Mouse (Mus musculus) hindbrain, postnatal 0 days (tissue): ENCODE measurements around the gene Adgb. TPM values are rescaled to one million over a fixed set of nuclear protein-coding genes. Genes with fewer than 3 reads are reported as not detected.

Experiments
- ATAC-seq: fragments of 200-750 bp; cut with Nextera tagmentation; 2 replicates; pipeline ENCODE4 v1.8.0; 2017; ENCODE audit warnings: mild to moderate bottlenecking, moderate TSS enrichment, moderate library complexity
- DNase-seq: peaks from one replicate; pipeline ENCODE4 v3.0.0-alpha.2; 2015; ENCODE audit warnings: low spot score
- H3K27ac ChIP-seq: fragments of 300-500 bp; sonication (generic); 2 replicates; pipeline ENCODE4 v1.5.1; 2014; ENCODE audit warnings: mild to moderate bottlenecking
- H3K27me3 ChIP-seq: fragments of 300-500 bp; sonication (generic); 2 replicates; pipeline ENCODE4 v1.6.1; 2014; ENCODE audit warnings: low read length, mixed read lengths; ENCODE audit not compliant: insufficient read depth
- H3K36me3 ChIP-seq: fragments of 300-500 bp; sonication (generic); 2 replicates; pipeline ENCODE4 v1.6.1; 2014; ENCODE audit warnings: low read length, mixed read lengths; ENCODE audit not compliant: insufficient read depth
- H3K4me1 ChIP-seq: fragments of 300-500 bp; sonication (generic); 2 replicates; pipeline ENCODE4 v1.6.1; 2014; ENCODE audit warnings: antibody characterized with exemption, low read length, mixed read lengths; ENCODE audit not compliant: insufficient read depth
- H3K4me2 ChIP-seq: fragments of 300-500 bp; sonication (generic); 2 replicates; pipeline ENCODE4 v1.6.1; 2014; ENCODE audit warnings: low read depth, mild to moderate bottlenecking, low read length, moderate library complexity, mixed read lengths
- H3K4me3 ChIP-seq: fragments of 300-500 bp; sonication (generic); 2 replicates; pipeline ENCODE4 v1.5.1; 2014; ENCODE audit warnings: low read length
- H3K9ac ChIP-seq: fragments of 300-500 bp; sonication (generic); replicated peaks from 2 replicates; pipeline ENCODE4 v1.6.1; 2014; ENCODE audit warnings: mild to moderate bottlenecking, low read length, moderate library complexity, mixed read lengths
- H3K9me3 ChIP-seq: fragments of 300-500 bp; sonication (generic); 2 replicates; pipeline ENCODE4 v1.6.1; 2016; ENCODE audit warnings: low read length, mixed read lengths
- CTCF ChIP-seq: IDR thresholded peaks from 2 replicates; pipeline ENCODE4 v1.5.1; 2016; ENCODE audit warnings: antibody characterized with exemption, control low read depth, low read depth
- WGBS: fragments of 180-500 bp; shearing (Covaris S2); extraction: QIAGEN DNeasy Blood & Tissue Kit; methylation state at CpG from one replicate; pipeline ENCODE4 v1.1.7; 2014; 5-methylcytosine and 5-hydroxymethylcytosine counted together
- polyA plus RNA-seq: library from polyadenylated mRNA; unstranded; fragments of >200 nt; fragmentation: Nextera tagmentation; extraction: Ambion mirVana; gene quantifications from 2 replicates; pipeline ENCODE4 v1.2.1, GENCODE M21; 2015
- total RNA-seq: library from RNA; depleted of rRNA; stranded (reverse); fragments of >200 nt; gene quantifications from 2 replicates; pipeline ENCODE4 v1.2.3, GENCODE M21; 2014

Adgb gene
- total and polyA plus RNA-seq, 2 experiments from 2014 or later: 0.29 to 0.63 TPM

- H3K27ac ChIP-seq: no peak overlapping the region
- no peak for TF ChIP-seq CTCF
- H3K36me3 ChIP-seq: no peaks in the 10 kb centered on the region
- no peaks in the 10 kb centered on the region for H3K27me3 ChIP-seq
- 88% methylated on average over 2 of the region's 2 CpGs for WGBS
- no peaks in the 10 kb centered on the region for H3K9me3 ChIP-seq
- H3K4me1 ChIP-seq: no peaks in the 10 kb centered on the region
- H3K9ac ChIP-seq: no peak overlapping the region
- H3K4me2 ChIP-seq: no peak overlapping the region
- H3K4me3 ChIP-seq: no peak overlapping the region
- ATAC-seq: no peak
- no peak for DNase-seq
Observed at GRCm38 (mm10) chr10:10424383-10424782, 47.7 kb downstream of the Adgb start.

- H3K36me3 ChIP-seq: no peaks in the 10 kb centered on the region
- H3K4me3 ChIP-seq: no peak overlapping the region
- no peaks in the 10 kb centered on the region for H3K4me1 ChIP-seq
- no peak overlapping the region for H3K9ac ChIP-seq
- 79% methylated on average over 5 of the region's 5 CpGs for WGBS
- no peak overlapping the region for H3K4me2 ChIP-seq
- no peak for TF ChIP-seq CTCF
- H3K27me3 ChIP-seq: no peaks in the 10 kb centered on the region
- no peaks in the 10 kb centered on the region for H3K9me3 ChIP-seq
- ATAC-seq: no peak
- H3K27ac ChIP-seq: no peak overlapping the region
- no peak for DNase-seq
Observed at GRCm38 (mm10) chr10:10411046-10411445, 61.1 kb downstream of the Adgb start.

GRCm38 (mm10) chr10:10408166-10408565 lies 64.0 kb downstream of the Adgb start:
- Histone ChIP-seq H3K9ac (no peak overlapping the region), H3K27ac (no peak overlapping the region), H3K9me3 (no peaks in the 10 kb centered on the region), H3K4me2 (no peak overlapping the region), H3K27me3 (no peaks in the 10 kb centered on the region), H3K4me3 (no peak overlapping the region), H3K36me3 (no peaks in the 10 kb centered on the region), H3K4me1 (no peaks in the 10 kb centered on the region)
- peak; percentile 86 for ATAC-seq
- TF ChIP-seq CTCF: peak; percentile 77
- peak; percentile 92 for DNase-seq
- WGBS: 32% methylated on average over 3 of the region's 3 CpGs

GRCm38 (mm10) chr10:10395784-10396481 lies 76.2 kb downstream of the Adgb start:
- no peak for DNase-seq
- Histone ChIP-seq H3K4me2 (no peak overlapping the region), H3K27ac (no peak overlapping the region), H3K9me3 (no peaks in the 10 kb centered on the region), H3K36me3 (no peaks in the 10 kb centered on the region), H3K4me1 (no peaks in the 10 kb centered on the region), H3K9ac (no peak overlapping the region), H3K4me3 (no peak overlapping the region), H3K27me3 (no peaks in the 10 kb centered on the region)
- 82% methylated on average over 4 of the region's 4 CpGs for WGBS
- no peak for ATAC-seq
- TF ChIP-seq CTCF: no peak

- ATAC-seq (no peak), DNase-seq (no peak)
- Histone ChIP-seq H3K9ac (no peak overlapping the region), H3K9me3 (no peaks in the 10 kb centered on the region), H3K27me3 (no peaks in the 10 kb centered on the region), H3K4me2 (no peak overlapping the region), H3K4me3 (no peak overlapping the region), H3K36me3 (no peaks in the 10 kb centered on the region), H3K27ac (no peak overlapping the region), H3K4me1 (no peaks in the 10 kb centered on the region)
- no peak for TF ChIP-seq CTCF
- 32% methylated on average over 1 of the region's 1 CpGs for WGBS
Observed at GRCm38 (mm10) chr10:10374629-10375028, 97.5 kb downstream of the Adgb start.

- no peaks in the 10 kb centered on the region for H3K36me3 ChIP-seq
- ATAC-seq: no peak
- no peak for DNase-seq
- H3K9ac ChIP-seq: no peak overlapping the region
- H3K4me2 ChIP-seq: no peak overlapping the region
- no peak for TF ChIP-seq CTCF
- no peak overlapping the region for H3K27ac ChIP-seq
- no peaks in the 10 kb centered on the region for H3K9me3 ChIP-seq
- no peaks in the 10 kb centered on the region for H3K27me3 ChIP-seq
- WGBS: 83% methylated on average over 1 of the region's 1 CpGs
- H3K4me1 ChIP-seq: no peaks in the 10 kb centered on the region
- H3K4me3 ChIP-seq: no peak overlapping the region
Observed at GRCm38 (mm10) chr10:10364025-10364424, 108.1 kb downstream of the Adgb start.

- WGBS: 13% methylated on average over 3 of the region's 3 CpGs
- ATAC-seq (peak; percentile 92), DNase-seq (peak; percentile 83)
- no peak overlapping the region for H3K27ac ChIP-seq
- H3K9ac ChIP-seq: no peak overlapping the region
- H3K4me2 ChIP-seq: no peak overlapping the region
- H3K36me3 ChIP-seq: no peaks in the 10 kb centered on the region
- no peaks in the 10 kb centered on the region for H3K4me1 ChIP-seq
- no peak overlapping the region for H3K4me3 ChIP-seq
- peak; percentile 71 for TF ChIP-seq CTCF
- H3K27me3 ChIP-seq: no peaks in the 10 kb centered on the region
- no peaks in the 10 kb centered on the region for H3K9me3 ChIP-seq
Observed at GRCm38 (mm10) chr10:10355605-10356227, 116.4 kb downstream of the Adgb start.
